Mouse (Mus musculus) kidney, adult 2 months (tissue): ENCODE measurements around the gene Tmigd3. TPM values are rescaled to one million over a fixed set of nuclear protein-coding genes. Genes with fewer than 3 reads are reported as not detected.

Experiments used
- DNase-seq: peaks from one replicate; pipeline ENCODE4 v3.0.0; 2021
- H3K27ac ChIP-seq: fragments of 200-500 bp; 2 replicates; pipeline ENCODE4 v1.5.1; 2012; ENCODE audit warnings: low read depth, low read length, control low read depth, inconsistent platforms; ENCODE audit not compliant: insufficient read depth
- H3K27me3 ChIP-seq: fragments of 200-500 bp; replicated peaks from 2 replicates; pipeline ENCODE4 v1.6.1; 2012; ENCODE audit warnings: mild to moderate bottlenecking, moderate library complexity, low read length, inconsistent platforms; ENCODE audit not compliant: control insufficient read depth, insufficient read depth
- H3K36me3 ChIP-seq: fragments of 200-500 bp; 2 replicates; pipeline ENCODE4 v1.6.1; 2012; ENCODE audit warnings: mild to moderate bottlenecking, moderate library complexity, low read length, inconsistent platforms; ENCODE audit not compliant: control insufficient read depth, insufficient read depth
- H3K4me1 ChIP-seq: fragments of 200-500 bp; 2 replicates; pipeline ENCODE4 v1.6.1; 2011; ENCODE audit warnings: low read length; ENCODE audit not compliant: control insufficient read depth, insufficient read depth
- H3K4me3 ChIP-seq: fragments of 200-500 bp; 2 replicates; pipeline ENCODE4 v1.5.1; 2011; ENCODE audit warnings: mild to moderate bottlenecking, low read depth, low read length, control low read depth; ENCODE audit not compliant: insufficient read depth
- CTCF ChIP-seq: fragments of 200-500 bp; conservative IDR thresholded peaks from 2 replicates; pipeline ENCODE4 v1.5.1; 2011; ENCODE audit warnings: low read depth, mild to moderate bottlenecking, control low read depth, low read length, moderate library complexity, mixed read lengths; ENCODE audit not compliant: insufficient read depth, insufficient read length
- POLR2A ChIP-seq: fragments of 200-500 bp; IDR thresholded peaks from one replicate; pipeline ENCODE4 v1.6.1; 2011; ENCODE audit warnings: low read depth, low read length, control low read depth
- whole genome bisulfite sequencing: fragments of 180-500 bp; shearing (Covaris S2); methylation state at CpG from one replicate; pipeline ENCODE4 v1.1.7; 2018; 5-methylcytosine and 5-hydroxymethylcytosine counted together
- polyA plus RNA-seq: library from polyadenylated mRNA; depleted of rRNA; stranded (reverse); fragments of >200 nt; gene quantifications from 2 replicates; pipeline ENCODE4 v1.2.3, GENCODE M21; 2012; rRNA removed

The Tmigd3 gene
- polyA plus RNA-seq: 0.28 TPM in 1 of 2 replicates, not detected in the other

DNA sequence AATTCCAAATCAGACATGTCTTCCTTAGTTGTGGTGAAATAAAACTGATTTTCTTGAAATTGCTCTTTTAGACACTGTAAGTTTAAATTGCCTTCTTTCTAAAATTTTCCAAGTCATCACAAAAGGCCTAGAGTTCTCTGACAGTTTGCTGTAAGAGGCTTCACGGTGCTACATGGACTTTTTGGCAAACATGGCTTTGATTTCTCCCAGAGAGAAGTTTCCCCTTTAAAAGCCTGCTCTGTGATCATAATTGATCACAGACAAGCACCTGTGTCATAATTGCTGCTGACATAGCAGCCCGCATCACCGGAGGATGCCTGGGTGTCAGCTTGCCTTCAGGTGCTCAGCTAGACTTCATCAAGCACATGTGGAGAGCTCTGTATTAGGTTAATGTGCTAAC, at the start of gene Tmigd3, which contains the start of gene Adora3:
TSS of gene Tmigd3 (plus strand) at position 346 of the 400 bp plus-strand sequence.
TSS of gene Adora3 (plus strand) at position 301 of the 400 bp plus-strand sequence.
- no peaks in the 10 kb centered on the region for H3K27me3 ChIP-seq
- no peak for DNase-seq
- H3K4me3 ChIP-seq: no peak within 1 kb of the TSS
- TF ChIP-seq POLR2A: no peak
- TF ChIP-seq CTCF: no peak
- no peaks in the 10 kb centered on the region for H3K36me3 ChIP-seq
- peaks cover 6% of the 10 kb centered on the region for H3K4me1 ChIP-seq
- WGBS: 95% methylated on average over 3 of the region's 3 CpGs
- H3K27ac ChIP-seq: no peak within 1 kb of the TSS

- whole genome bisulfite sequencing: 93% methylated on average over 3 of the region's 3 CpGs
- H3K4me1 ChIP-seq: no peaks in the 10 kb centered on the region
- H3K27me3 ChIP-seq: no peaks in the 10 kb centered on the region
- TF ChIP-seq POLR2A (no peak), CTCF (no peak)
- DNase-seq: no peak
- H3K36me3 ChIP-seq: no peaks in the 10 kb centered on the region
- no peak overlapping the region for H3K27ac ChIP-seq
- no peak overlapping the region for H3K4me3 ChIP-seq
Measured at GRCm38 (mm10) chr3:105821504-105821903, 49.2 kb upstream of the Tmigd3 start.

- DNase-seq: no peak
- H3K4me3 ChIP-seq: no peak overlapping the region
- no peaks in the 10 kb centered on the region for H3K4me1 ChIP-seq
- TF ChIP-seq POLR2A: no peak
- TF ChIP-seq CTCF: no peak
- no peak overlapping the region for H3K27ac ChIP-seq
- no peaks in the 10 kb centered on the region for H3K36me3 ChIP-seq
- H3K27me3 ChIP-seq: no peaks in the 10 kb centered on the region
Measured at GRCm38 (mm10) chr3:105823609-105824008, 47.1 kb upstream of the Tmigd3 start.

- H3K4me3 ChIP-seq: no peak overlapping the region
- whole genome bisulfite sequencing: 59% methylated on average over 5 of the region's 5 CpGs
- no peak for DNase-seq
- H3K4me1 ChIP-seq: no peaks in the 10 kb centered on the region
- no peak overlapping the region for H3K27ac ChIP-seq
- TF ChIP-seq POLR2A (no peak), CTCF (no peak)
- H3K36me3 ChIP-seq: no peaks in the 10 kb centered on the region
- no peaks in the 10 kb centered on the region for H3K27me3 ChIP-seq
Measured at GRCm38 (mm10) chr3:105824103-105824502, 46.6 kb upstream of the Tmigd3 start.

- Histone ChIP-seq H3K27ac (no peak overlapping the region; the same call in 1 of the 2 replicates), H3K4me3 (no peak overlapping the region), H3K27me3 (no peaks in the 10 kb centered on the region), H3K36me3 (no peaks in the 10 kb centered on the region), H3K4me1 (no peaks in the 10 kb centered on the region)
- 49% methylated on average over 2 of the region's 2 CpGs for WGBS
- TF ChIP-seq CTCF (no peak), POLR2A (no peak)
- DNase-seq: no peak
Measured at GRCm38 (mm10) chr3:105824704-105825103, 46.0 kb upstream of the Tmigd3 start.

DNA sequence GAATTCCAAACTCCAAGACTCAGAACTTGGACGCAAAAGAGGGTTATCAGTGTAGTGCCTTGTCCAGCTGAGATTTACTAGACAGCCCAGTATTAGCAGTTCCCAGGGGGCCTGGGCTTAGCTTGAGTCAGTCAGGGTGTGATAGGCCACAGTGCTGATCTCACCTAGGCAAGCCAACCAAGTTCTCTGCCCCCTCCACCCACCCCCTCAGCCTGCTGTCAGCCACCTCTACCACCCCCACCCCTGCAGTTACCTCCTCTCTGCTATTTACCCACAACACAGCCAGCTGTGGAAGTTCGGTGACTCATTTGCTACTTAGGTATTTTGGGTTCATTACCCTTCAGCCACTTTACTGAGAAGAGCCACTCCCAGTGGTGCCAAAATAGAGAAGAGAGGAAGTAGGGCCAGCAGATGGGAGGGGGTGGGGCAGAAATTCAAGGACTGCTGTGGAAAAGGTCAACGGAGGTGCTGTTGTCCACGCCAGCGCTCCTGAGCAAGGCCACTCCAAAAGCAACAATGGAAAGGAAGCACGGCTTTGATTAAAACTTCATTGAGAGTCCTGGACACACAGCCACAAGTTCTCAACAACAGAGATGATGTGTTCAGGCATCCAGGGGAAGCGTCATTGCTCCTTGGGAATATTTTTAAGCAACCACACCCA, 45.1 kb upstream of the Tmigd3 start:
- no peaks in the 10 kb centered on the region for H3K4me1 ChIP-seq
- no peaks in the 10 kb centered on the region for H3K36me3 ChIP-seq
- H3K27ac ChIP-seq: peak overlapping the region; percentile 68; the same call in 1 of the 2 replicates
- WGBS: 48% methylated on average over 7 of the region's 7 CpGs
- peak; percentile 64 for DNase-seq
- H3K4me3 ChIP-seq: no peak overlapping the region
- no peak for TF ChIP-seq CTCF
- TF ChIP-seq POLR2A: no peak
- no peaks in the 10 kb centered on the region for H3K27me3 ChIP-seq

- H3K27me3 ChIP-seq: no peaks in the 10 kb centered on the region
- H3K27ac ChIP-seq: no peak overlapping the region
- H3K36me3 ChIP-seq: no peaks in the 10 kb centered on the region
- no peak for DNase-seq
- H3K4me1 ChIP-seq: no peaks in the 10 kb centered on the region
- 96% methylated on average over 3 of the region's 3 CpGs for WGBS
- TF ChIP-seq CTCF (no peak), POLR2A (no peak)
- H3K4me3 ChIP-seq: no peak overlapping the region
Measured at GRCm38 (mm10) chr3:105831584-105831983, 39.1 kb upstream of the Tmigd3 start.
